Mouse (Mus musculus) thymus, postnatal 36 days (tissue): ENCODE data around the gene Vars.

Experiments
- DNase-seq, 2 experiments: peaks; one replicate each; pipeline ENCODE4 v3.0.0; 2022; ENCODE audit warnings: mixed read lengths in 2 of 2

The Vars gene

GRCm38 (mm10) chr17:35050126-35050750, 49.5 kb downstream of the Vars start:
- peak; percentile 85 to 86 for DNase-seq

GRCm38 (mm10) chr17:35051156-35052086, 50.6 kb downstream of the Vars start:
- peak; percentile 67 to 82 for DNase-seq

GRCm38 (mm10) chr17:35052271-35052798, 51.5 kb downstream of the Vars start:
- DNase-seq: no peak

- no peak for DNase-seq
Observed at GRCm38 (mm10) chr17:35055691-35056495, 55.1 kb downstream of the Vars start.

- no peak for DNase-seq
Observed at GRCm38 (mm10) chr17:35057090-35057489, 56.3 kb downstream of the Vars start.

GRCm38 (mm10) chr17:35058316-35058715, 57.5 kb downstream of the Vars start:
- peak in 1 of 2 experiments; percentile 32 for DNase-seq

GRCm38 (mm10) chr17:35058911-35059892, 58.4 kb downstream of the Vars start, which contains the start of gene Ddah2:
Ddah2 (plus strand) TSS chr17:35059035.
- peak; percentile 90 to 92 for DNase-seq

- DNase-seq: peak in 1 of 2 experiments; percentile 52
Observed at GRCm38 (mm10) chr17:35060071-35060470, 59.3 kb downstream of the Vars start.

- peak in 1 of 2 experiments; percentile 39 for DNase-seq
Observed at GRCm38 (mm10) chr17:35060737-35061297, 60.0 kb downstream of the Vars start.

GRCm38 (mm10) chr17:35061299-35061698, 60.5 kb downstream of the Vars start:
- DNase-seq: no peak

GRCm38 (mm10) chr17:35063466-35063865, 62.7 kb downstream of the Vars start:
- no peak for DNase-seq

GRCm38 (mm10) chr17:35064378-35064877, 63.6 kb downstream of the Vars start:
- no peak for DNase-seq

GRCm38 (mm10) chr17:35064951-35065947, 64.5 kb downstream of the Vars start, which contains the start of gene Ly6g6c:
Ly6g6c (plus strand) TSS chr17:35065388.
- peak in 1 of 2 experiments; percentile 48 for DNase-seq
